Mouse (Mus musculus) erythroblast, embryonic 14.5 days (primary cell): ENCODE results near the gene Prkca.

Experiments used
- GATA1 ChIP-seq: IDR thresholded peaks from 2 replicates; pipeline ENCODE4 v1.6.1; 2012; ENCODE audit warnings: low read length, inconsistent platforms, mixed read lengths
- TAL1 ChIP-seq: IDR thresholded peaks from 3 replicates; pipeline ENCODE4 v1.6.1; 2012; ENCODE audit warnings: low read length, inconsistent platforms, mixed read lengths

- no peak for TF ChIP-seq GATA1
- TF ChIP-seq TAL1 = no peak
These were observed 121.1 kb downstream of the Prkca start for GRCm38 (mm10) chr11:108222616-108223015.
